Mouse (Mus musculus): ENCODE results near the gene Olfr576.

Gene Olfr576

DNA sequence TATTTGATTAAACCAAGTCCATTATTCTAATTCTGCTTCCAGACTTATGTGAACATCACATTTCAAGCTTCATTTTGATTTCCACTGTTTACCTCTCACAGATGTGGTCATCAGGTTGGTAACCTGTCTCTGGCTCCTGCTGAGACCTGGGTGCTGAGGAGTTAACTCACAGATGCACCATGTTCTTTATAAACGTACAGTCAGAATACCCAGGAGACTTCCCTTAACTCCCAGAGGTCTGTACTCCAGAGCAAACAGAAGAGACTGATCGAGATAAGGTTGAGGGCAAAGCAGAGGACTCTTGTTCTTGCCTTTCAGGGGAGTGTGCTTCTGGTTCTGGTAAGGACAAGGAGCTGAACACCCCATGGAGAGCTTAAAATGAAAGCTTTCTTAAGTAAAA is at the start of gene Olfr576:
TSS of gene Olfr576 (plus strand) at position 301 of the 400 bp plus-strand sequence.
- no peak for DNase-seq (ENCODE audit: low spot score)

DNA sequence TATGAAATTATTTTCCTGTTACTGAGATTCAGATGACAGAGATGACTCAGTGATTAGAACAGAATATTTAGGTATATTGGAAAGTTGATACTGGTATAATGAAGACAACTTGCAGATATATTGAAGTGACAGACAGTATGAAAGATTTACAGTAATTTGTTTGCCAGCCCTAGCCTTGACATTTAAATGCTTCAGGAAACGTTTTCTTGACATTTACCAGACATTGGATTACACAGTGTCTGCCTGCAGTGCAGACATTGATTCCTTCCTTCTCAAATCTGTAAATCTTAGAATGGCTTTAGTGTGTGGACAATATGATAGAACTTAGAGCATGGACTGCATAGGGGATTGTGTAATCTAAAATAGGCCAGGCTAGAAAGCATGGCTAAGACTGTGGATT is 47.2 kb upstream of the Olfr576 start:
- DNase-seq (ENCODE audit: low spot score) = no peak

GRCm38 (mm10) chr7:102916405-102916804 is 46.1 kb upstream of the Olfr576 start:
- no peak for DNase-seq (ENCODE audit: low spot score)

DNA sequence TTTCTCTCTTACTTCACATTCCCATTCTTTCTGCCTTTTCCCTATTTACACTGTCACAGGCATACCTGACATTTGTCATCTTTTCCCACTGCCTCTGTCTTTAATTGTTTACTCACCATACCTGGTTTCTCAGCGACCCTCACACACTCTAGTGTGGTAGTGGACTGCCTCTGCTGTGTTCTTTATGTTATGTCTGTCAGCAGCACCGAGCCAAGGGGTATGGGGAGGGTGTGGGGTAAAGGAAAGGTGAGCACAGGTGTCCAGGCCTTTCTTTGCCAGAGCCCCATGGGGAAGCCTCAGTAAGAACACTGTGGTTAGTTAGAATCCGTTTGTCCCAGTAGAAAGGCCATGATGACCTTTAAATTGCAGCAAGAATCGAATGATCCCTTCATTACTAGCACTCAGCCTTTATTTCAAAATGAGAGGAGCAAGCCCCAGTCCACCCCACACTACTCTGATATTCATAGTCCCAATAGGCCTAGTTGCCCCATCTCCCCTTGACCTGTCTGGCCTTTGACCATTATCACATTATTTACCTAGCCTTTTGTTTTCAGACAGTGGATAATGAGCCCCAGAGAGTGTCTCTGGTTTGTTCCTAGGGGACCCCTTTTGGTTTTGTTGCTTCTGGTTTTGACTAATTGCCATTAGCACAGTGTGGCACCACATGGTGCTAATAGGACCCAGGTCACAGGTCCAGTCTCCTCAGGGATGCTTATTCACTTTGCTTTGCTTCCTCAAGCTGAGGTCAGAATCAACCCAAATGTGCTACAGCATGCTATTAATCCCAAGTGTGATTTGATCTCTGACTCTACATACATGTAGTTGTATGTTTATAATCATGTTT is 45.2 kb upstream of the Olfr576 start, which contains the start of gene Olfr571:
TSS of gene Olfr571 (minus strand) at position 505 of the 844 bp plus-strand sequence.
- DNase-seq (ENCODE audit: low spot score) = no peak

- no peak for DNase-seq (ENCODE audit: low spot score)
Measured at GRCm38 (mm10) chr7:102919632-102920031, 42.8 kb upstream of the Olfr576 start.

DNA sequence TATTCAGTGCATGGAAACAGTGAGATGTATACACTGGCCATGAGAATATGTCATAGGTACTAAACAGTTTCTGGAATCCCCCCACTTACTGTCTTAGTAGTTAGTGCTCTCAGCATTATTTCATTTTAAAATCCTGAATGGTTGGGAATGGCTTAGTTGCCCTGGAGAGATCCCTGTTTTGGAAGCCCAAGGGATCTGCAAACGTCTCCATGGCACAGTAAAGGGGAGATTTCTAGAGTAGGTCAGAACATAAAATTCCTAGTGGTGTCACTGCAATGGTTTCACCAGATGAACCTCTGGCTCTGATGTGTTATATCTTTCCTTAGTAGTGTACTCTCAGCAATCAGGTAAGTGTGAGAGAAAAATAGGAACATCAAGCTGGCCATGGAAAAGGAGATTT is 38.4 kb upstream of the Olfr576 start, which contains the start of gene Olfr572:
TSS of gene Olfr572 (plus strand) at position 301 of the 400 bp plus-strand sequence.
- no peak for DNase-seq (ENCODE audit: low spot score)

DNA sequence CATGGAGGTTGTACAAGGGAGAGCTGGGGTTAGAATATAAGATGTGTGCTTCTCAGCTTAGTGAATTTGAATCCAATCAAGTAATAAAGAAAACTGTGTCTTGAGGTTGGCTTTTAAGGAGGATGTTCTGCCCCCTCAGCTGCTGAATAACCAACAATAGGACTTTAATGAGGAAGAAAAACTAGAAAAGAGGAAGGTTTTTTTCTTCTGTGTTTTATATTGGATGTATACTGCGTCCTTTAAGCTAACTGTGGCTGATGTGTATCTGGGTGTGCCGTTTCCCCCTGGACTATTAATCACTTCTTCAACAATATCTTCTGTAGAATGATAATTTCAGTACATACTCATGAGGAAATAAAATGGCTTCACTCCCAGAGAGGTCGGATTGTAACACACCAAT is 35.4 kb upstream of the Olfr576 start:
- no peak for DNase-seq (ENCODE audit: low spot score)

DNA sequence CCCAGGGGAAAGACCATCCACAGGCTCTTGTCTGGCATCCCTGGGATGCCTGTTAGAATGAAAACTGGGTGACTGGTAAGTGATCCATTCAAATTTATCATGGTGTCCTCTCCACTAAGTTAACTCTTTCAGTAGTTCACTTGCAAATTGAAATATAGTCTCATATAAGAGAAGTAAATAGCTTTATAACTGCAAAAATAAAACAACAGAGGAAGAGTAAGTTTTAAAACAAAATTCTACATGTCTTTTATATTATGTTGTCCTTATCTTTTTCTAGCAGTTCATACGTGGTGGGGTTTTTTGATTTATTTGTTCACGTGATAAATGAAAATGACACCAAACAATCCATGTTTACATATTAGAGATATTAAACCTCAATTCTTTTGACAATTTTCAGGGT is 20.0 kb upstream of the Olfr576 start, which contains the start of gene Olfr573-ps1:
TSS of gene Olfr573-ps1 (minus strand) at position 101 of the 400 bp plus-strand sequence.
- no peak for DNase-seq (ENCODE audit: low spot score)

- DNase-seq (ENCODE audit: low spot score) = no peak
Measured at GRCm38 (mm10) chr7:102943417-102943816, 19.0 kb upstream of the Olfr576 start.

DNA sequence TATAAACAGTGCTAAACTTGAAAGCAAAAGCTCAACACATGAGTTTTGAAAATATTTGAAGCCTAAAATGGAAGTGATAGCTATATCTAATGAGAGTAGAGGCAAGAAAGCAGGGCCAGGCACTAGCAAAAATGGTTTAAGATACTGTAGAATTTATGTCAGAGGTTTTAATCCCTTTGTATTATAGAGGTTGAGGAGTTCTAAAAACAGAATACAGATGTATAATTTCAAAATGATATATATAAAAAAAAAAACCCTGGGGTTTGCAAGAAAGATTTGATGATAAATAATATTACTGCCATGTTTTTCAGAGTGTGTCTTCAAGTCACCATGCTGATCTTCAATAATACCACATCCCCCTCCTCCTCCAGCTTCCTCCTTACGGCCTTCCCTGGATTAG is 14.3 kb upstream of the Olfr576 start, which contains the start of gene Olfr574:
TSS of gene Olfr574 (plus strand) at position 301 of the 400 bp plus-strand sequence.
- no peak for DNase-seq (ENCODE audit: low spot score)

DNA sequence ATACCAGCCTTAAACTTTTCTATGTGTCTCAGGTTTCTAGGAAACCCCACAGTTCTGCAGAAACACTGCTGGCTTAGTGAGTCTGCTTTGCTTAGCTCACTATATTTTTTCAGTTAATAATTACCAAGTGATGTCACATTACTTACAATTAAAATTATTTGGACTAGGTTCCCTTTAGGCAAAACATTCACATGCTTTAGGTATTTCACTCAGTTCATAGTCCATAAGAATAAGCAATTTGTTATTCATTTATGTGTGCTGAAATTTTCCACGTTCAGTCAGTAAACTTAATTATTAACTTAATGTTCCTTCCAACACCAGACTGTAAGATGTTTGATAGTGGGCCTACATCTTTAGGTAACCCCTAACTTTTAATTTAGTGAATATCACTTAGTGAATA is 11.7 kb upstream of the Olfr576 start:
- no peak for DNase-seq (ENCODE audit: low spot score)

DNA sequence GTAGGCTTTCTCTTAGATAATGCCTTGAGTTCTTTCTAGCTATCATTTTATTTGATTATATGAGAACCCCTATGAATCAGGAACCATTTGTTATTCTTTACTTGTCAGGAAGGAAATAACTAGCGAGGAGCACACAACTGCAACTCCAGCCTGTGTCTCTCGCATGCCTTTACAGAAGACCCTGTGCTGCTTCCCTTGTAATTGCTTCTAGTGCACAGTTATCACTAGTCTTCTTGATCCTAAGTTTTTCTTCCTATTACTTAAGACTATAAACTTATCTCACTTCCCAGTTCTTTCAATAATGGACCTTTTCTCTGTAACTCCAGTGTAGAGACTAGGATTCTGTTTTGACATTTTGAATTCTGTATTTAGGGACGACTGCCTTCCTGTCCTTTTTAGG is 4.3 kb upstream of the Olfr576 start:
- DNase-seq (ENCODE audit: low spot score) = no peak

DNA sequence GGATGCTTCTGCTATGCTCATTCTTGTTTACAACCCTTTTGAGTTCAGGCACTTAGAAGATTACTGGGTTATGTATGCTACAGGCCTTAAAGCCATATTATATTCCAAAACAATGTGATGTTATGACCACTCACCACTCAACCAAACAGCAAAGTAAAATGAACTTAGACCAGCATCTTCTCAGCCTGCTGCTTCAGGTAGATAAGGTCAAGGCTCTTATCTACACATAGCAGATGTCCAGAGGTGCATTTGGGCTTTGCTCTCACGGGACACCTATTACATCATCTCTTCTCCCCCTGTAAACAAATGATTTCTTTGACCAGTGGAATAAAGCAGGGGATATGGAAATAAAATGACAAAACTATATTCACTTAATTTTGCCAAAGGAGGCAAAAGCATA is 3.9 kb upstream of the Olfr576 start, which contains the start of gene Olfr575:
TSS of gene Olfr575 (minus strand) at position 183 of the 400 bp plus-strand sequence.
- no peak for DNase-seq (ENCODE audit: low spot score)

DNA sequence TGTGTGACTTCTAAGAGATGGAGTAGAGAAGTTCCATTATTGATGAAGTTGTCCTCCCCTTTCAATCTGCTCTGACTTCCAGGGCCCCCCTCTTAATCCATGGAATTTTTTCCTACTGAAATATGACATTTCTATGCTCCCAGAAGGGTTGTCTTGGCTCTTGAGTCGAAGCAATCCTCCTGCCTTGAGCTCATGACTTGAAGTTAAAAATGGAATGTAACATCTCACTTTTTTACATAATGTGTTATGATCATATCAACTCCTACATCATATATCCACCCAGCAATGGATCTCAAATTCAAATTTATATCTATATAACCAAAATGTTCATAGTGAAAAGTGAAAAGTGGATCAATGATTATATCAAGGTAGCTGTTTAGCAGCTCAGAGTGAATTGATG is 11.9 kb downstream of the Olfr576 start:
- DNase-seq (ENCODE audit: low spot score) = no peak

- no peak for DNase-seq (ENCODE audit: low spot score)
Measured at GRCm38 (mm10) chr7:102975843-102976242, 13.4 kb downstream of the Olfr576 start, which contains the start of gene Olfr577. Gene Olfr577, minus strand, starts transcription at chr7:102975943.

GRCm38 (mm10) chr7:102989224-102989623 is 26.8 kb downstream of the Olfr576 start, which contains the start of gene Olfr578:
Gene Olfr578, minus strand, starts transcription at chr7:102989324.
- no peak for DNase-seq (ENCODE audit: low spot score)
